Mouse (Mus musculus) intestine, embryonic 16.5 days (tissue): ENCODE results near the gene BC053393. TPM values are rescaled to one million over a fixed set of nuclear protein-coding genes. Genes with fewer than 3 reads are reported as not detected.
"Not testable (repeated sequence)": the region's sequence is repeated elsewhere in the genome, so short reads cannot be mapped to it uniquely, and the experiment has no call there.

ENCODE experiments used
- ATAC-seq: fragments of 200-750 bp; cut with Nextera tagmentation; 2 replicates; pipeline ENCODE4 v1.8.0; 2017; ENCODE audit warnings: moderate TSS enrichment, moderate library complexity
- H3K27ac ChIP-seq: fragments of 300-500 bp; sonication (generic); 2 replicates; pipeline ENCODE4 v1.5.1; 2014; ENCODE audit warnings: mild to moderate bottlenecking, low read length
- H3K27me3 ChIP-seq: fragments of 300-500 bp; sonication (generic); replicated peaks from 2 replicates; pipeline ENCODE4 v1.6.1; 2014; ENCODE audit warnings: low read length, control low read depth, mixed read lengths; ENCODE audit not compliant: control insufficient read depth, insufficient read depth
- H3K36me3 ChIP-seq: fragments of 300-500 bp; sonication (generic); 2 replicates; pipeline ENCODE4 v1.6.1; 2014; ENCODE audit warnings: low read length, control low read depth; ENCODE audit not compliant: control insufficient read depth, insufficient read depth
- H3K4me1 ChIP-seq: fragments of 300-500 bp; sonication (generic); 2 replicates; pipeline ENCODE4 v1.6.1; 2014; ENCODE audit warnings: low read length, control low read depth, mixed read lengths; ENCODE audit not compliant: control insufficient read depth, insufficient read depth
- H3K4me2 ChIP-seq: fragments of 300-500 bp; sonication (generic); 2 replicates; pipeline ENCODE4 v1.6.1; 2014; ENCODE audit warnings: low read depth, low read length, control low read depth
- H3K4me3 ChIP-seq: fragments of 300-500 bp; sonication (generic); 2 replicates; pipeline ENCODE4 v1.5.1; 2014; ENCODE audit warnings: mild to moderate bottlenecking, low read length
- H3K9ac ChIP-seq: fragments of 300-500 bp; sonication (generic); 2 replicates; pipeline ENCODE4 v1.6.1; 2014; ENCODE audit warnings: low read depth, low read length
- H3K9me3 ChIP-seq: fragments of 300-500 bp; sonication (generic); 2 replicates; pipeline ENCODE4 v1.6.1; 2016; ENCODE audit warnings: low read length, control low read depth; ENCODE audit not compliant: control insufficient read depth
- WGBS: fragments of 180-500 bp; shearing (Covaris S2); extraction: QIAGEN DNeasy Blood & Tissue Kit; methylation state at CpG from one replicate; pipeline ENCODE4 v1.1.7; 2014; 5-methylcytosine and 5-hydroxymethylcytosine counted together
- polyA plus RNA-seq: library from polyadenylated mRNA; unstranded; fragments of >200 nt; fragmentation: Nextera tagmentation; extraction: Ambion mirVana; gene quantifications from 2 replicates; pipeline ENCODE4 v1.2.1, GENCODE M21; 2015

The BC053393 gene
- polyA plus RNA-seq, 1 experiment from 2014 or later: not detected

DNA sequence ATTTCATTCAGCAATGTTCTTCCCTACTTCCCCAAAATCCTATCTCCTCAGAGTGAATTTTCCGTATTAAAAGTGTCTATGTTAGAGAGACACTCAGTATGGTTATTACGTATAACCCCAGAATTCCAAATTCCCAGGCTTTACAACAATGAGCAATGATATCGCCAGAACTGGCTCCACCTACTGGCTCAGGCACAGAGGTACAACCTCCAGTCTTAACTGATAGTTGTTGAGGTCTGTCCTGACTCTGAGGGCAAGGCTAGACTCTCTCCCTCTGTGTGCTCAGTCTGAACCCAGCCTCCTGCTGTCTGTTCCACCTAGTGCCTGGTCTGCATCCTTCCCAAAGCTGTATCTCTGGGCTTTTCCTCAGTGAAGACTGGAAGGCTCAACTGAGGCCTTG lies 60.3 kb downstream of the BC053393 start:
- H3K9ac ChIP-seq: no peak overlapping the region
- ATAC-seq: no peak
- H3K9me3 ChIP-seq: no peaks in the 10 kb centered on the region
- no peaks in the 10 kb centered on the region for H3K27me3 ChIP-seq
- H3K4me2 ChIP-seq: no peak overlapping the region
- no peak overlapping the region for H3K27ac ChIP-seq
- WGBS: 30% methylated on average over 3 of the region's 3 CpGs
- H3K36me3 ChIP-seq: no peaks in the 10 kb centered on the region
- H3K4me3 ChIP-seq: no peak overlapping the region
- no peaks in the 10 kb centered on the region for H3K4me1 ChIP-seq

- not testable (repeated sequence) for H3K4me2 ChIP-seq, H3K36me3 ChIP-seq, ATAC-seq, H3K4me3 ChIP-seq, H3K9ac ChIP-seq, H3K4me1 ChIP-seq, H3K27me3 ChIP-seq, H3K9me3 ChIP-seq, H3K27ac ChIP-seq
- WGBS: 90% methylated on average over 4 of the region's 4 CpGs
These were observed 64.2 kb downstream of the BC053393 start for GRCm38 (mm10) chr11:46635516-46635915.

DNA sequence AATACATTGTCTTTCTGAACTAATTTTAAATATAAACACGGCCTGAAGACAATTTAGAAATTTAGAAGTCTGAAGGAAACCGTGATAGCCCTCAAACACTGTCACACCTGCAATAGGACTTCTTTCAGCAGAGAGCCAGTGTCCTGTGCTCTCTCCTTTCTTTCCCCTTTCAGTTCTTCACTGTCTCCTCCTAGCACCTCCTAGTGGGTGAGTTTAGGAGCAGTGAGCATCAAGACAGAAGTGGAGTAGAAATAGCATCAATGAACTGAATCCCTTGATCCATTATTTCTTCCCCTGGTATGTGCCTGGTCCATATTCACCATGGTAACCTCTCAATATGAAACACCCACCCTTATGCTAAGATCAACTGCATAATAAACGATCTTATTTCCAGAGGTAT lies 65.2 kb downstream of the BC053393 start:
- Histone ChIP-seq H3K9me3 (no peaks in the 10 kb centered on the region), H3K27ac (no peak overlapping the region), H3K36me3 (no peaks in the 10 kb centered on the region), H3K4me2 (no peak overlapping the region), H3K4me1 (no peaks in the 10 kb centered on the region), H3K4me3 (no peak overlapping the region), H3K27me3 (no peaks in the 10 kb centered on the region), H3K9ac (no peak overlapping the region)
- WGBS: 75% methylated on average over 3 of the region's 3 CpGs
- no peak for ATAC-seq

Other genes with a start within 250 kb of the BC053393 start
- gene Itk, start 182.0 kb upstream of the BC053393 start, polyA plus RNA-seq: 0.28 and 0.33 TPM in 2 replicates
- not detected in 2 replicates for gene Fam71b, start 175.0 kb upstream of the BC053393 start, polyA plus RNA-seq
- gene Med7, start 134.6 kb upstream of the BC053393 start, polyA plus RNA-seq: 50.8 and 52.0 TPM in 2 replicates
- gene Havcr2, start 116.6 kb upstream of the BC053393 start, polyA plus RNA-seq: 0.18 and 0.21 TPM in 2 replicates
- not detected in 2 replicates for gene Gm12169, start 47.3 kb upstream of the BC053393 start, polyA plus RNA-seq
- gene Dppa1, start 57.7 kb downstream of the BC053393 start, polyA plus RNA-seq: not detected in 2 replicates
- 1.8 and 2.4 TPM in 2 replicates for gene Timd2, start 135.5 kb downstream of the BC053393 start, polyA plus RNA-seq
- 0.12 TPM in 1 of 2 replicates, not detected in the other for gene Havcr1, start 163.5 kb downstream of the BC053393 start, polyA plus RNA-seq
- gene Timd4, start 239.3 kb downstream of the BC053393 start, polyA plus RNA-seq: 1.2 and 1.3 TPM in 2 replicates